Mouse (Mus musculus) frontal cortex, adult (tissue): Measurements from ENCODE around the gene C5ar2.
A peak's percentile ranks its signal among the peaks of the same experiment; 100 is the strongest.

ENCODE experiments used
- ATAC-seq: cut with Nextera tagmentation; 2 replicates; pipeline ENCODE4 v1.9.2; 2017; ENCODE audit warnings: mild to moderate bottlenecking, moderate library complexity, mixed read lengths; ENCODE audit not compliant: low TSS enrichment

C5ar2 gene

DNA sequence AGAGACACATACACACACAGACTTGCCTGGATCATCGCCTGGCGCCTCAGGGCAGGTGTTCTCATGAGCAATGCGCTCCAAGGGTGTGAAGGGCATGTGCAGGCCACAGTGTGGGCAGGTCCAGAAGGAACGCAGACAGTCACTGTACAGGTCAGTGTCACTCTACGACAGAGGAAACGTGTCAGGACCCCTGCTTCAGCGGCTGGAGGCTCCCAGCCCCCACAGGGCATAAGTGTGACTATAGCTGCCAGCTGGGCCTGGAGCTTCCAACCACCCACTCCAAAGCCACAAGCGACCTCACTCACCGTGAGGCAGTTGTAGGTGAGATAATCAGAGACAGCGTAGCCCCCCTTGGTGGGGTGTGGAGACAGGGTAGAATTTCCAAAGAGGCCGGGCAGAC is 45.4 kb downstream of the C5ar2 start:
- ATAC-seq = no peak

DNA sequence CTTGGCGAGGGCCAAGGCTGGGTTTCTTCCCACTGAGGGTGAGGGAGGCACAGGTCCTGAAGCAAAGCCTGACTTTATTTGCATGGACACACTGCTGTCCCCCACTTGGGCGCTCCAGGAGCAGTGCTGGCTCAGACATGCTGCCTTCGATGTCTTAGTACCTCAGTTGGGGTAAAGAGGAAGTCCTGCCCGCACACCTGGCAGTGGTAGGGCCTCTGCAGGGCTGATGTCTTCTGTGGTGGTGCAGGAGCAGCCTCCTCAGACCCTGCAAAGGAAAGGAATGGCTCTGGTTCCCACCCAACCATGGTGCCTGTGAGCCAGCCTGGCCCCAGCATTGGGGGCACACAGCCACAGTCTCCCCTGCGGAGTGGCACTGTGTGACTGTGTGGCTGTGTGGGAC is 46.8 kb downstream of the C5ar2 start:
- ATAC-seq = no peak

DNA sequence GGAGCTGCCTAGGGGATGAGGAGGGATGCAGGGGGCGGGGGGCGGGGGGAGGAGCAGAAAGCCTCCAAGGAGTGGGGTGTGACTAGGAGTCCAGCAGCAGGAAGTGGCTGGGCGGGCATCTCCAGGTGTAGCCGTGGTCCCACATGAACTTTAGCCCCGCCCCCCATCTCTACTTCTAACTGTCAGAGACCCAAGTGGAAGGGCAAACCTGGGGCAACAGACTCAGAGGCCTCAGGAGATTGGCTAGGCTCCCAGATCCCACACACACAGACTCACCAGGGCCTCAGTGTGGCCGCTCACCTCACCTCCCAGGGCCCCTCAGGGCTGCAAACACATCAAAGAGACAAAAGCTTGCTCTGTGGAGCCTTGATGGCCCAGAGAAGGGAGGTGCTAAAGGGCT is 47.3 kb downstream of the C5ar2 start:
- ATAC-seq = no peak

DNA sequence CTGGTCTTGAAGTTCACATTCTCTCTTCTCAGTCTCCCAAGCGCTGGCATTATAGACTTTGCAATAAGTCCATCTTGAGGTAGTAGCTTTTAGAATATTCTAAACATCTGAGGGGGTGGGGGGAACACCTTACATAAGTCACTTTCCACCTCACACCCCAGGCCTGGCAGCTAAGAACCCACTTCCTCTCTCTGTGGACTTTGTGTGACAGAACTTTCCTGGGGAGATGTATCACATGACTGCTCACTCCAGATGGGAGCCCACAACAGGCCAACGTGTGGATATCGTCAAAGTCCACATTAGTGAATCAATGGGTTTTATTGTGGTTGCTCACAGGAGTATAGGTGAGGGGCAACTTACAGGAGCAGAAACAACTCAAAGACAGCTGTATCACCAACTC is 50.3 kb downstream of the C5ar2 start:
- no peak for ATAC-seq

DNA sequence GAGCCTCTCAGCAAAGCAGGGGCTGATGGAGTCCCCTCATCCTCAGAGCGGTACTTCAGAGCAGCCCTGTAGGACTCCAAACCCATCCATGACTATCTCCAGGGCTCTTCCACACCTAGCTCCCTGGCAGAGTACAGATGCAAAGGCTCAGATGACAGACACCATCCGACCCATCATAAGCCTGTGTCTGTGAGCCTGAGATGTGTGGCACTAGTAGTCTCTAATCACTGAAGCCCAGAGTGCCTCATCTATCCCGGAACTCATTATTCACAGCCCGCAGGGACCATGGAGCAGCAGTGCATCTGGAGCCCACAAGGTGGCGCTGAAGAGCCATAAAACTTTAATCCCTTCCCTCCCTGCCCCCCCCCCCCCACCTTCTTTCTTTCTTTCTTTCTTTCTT is 51.6 kb downstream of the C5ar2 start:
- ATAC-seq = peak; percentile 50; the same call in 1 of the 2 replicates

DNA sequence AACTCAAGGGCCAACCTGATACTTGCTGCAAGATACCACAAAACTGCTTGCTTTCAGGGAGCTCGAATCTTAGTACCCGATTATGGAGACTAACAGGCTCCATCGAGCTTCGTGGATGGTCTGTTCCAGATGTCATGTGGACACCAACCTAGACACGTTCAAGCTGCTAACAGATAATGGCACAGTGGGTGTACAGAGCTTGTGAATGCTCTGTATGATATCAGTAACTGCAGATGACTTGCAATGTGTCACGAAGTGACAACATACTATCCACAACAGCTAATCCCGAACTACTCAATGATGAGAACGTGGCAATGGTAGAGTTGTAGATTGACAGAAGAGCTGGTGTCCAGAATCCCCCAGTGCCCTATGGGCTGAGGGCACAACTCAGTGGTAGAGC is 56.5 kb downstream of the C5ar2 start:
- no peak for ATAC-seq
